Mouse (Mus musculus): ENCODE measurements around the gene Hoxb9. TPM values are rescaled to one million over a fixed set of nuclear protein-coding genes. Genes with fewer than 3 reads are reported as not detected.

Hoxb9 gene
- total and polyA plus RNA-seq, 3 experiments, result not detected

- Histone ChIP-seq H3K9ac (ENCODE audit: insufficient read depth, low read depth) (no peak overlapping the region), H3K4me2 (ENCODE audit: insufficient read depth, low read depth, poor library complexity, severe bottlenecking) (no peak overlapping the region), H3K27me3 (replicated peaks) (peaks cover 68% of the 10 kb centered on the region), H3K36me3 (replicated peaks in 1 of 2; ENCODE audit: control insufficient read depth in 1 of 2, insufficient read depth in 1 of 2, low read length in 1 of 2) (no peaks in the 10 kb centered on the region), H3K4me3 (replicated peaks in 1 of 3; ENCODE audit: low read depth in 2 of 3, low read length in 2 of 3, poor library complexity in 1 of 3) (no peak overlapping the region), H3K9me3 (replicated peaks; ENCODE audit: low read length) (peaks cover 22% of the 10 kb centered on the region), H3K4me1 (ENCODE audit: control insufficient read depth in 1 of 2, insufficient read depth in 2 of 2) (peaks cover 0 to 16% of the 10 kb centered on the region in 2 experiments; a peak in 2 of 4 replicates), H3K79me2 (replicated peaks; ENCODE audit: control insufficient read depth, extremely low read depth, insufficient read depth, poor library complexity, severe bottlenecking) (no peaks in the 10 kb centered on the region), H3K27ac (ENCODE audit: insufficient read depth, low read depth) (no peak overlapping the region)
- dilution Hi-C loops (cut with MboI; ENCODE audit: extremely low pct_ligation_motif_present, extremely low pct_unique_long_range_greater_than_20kb, low sequenced_read_pairs) (no loop called here), in situ Hi-C loops (cut with MboI; ENCODE audit: low pct_ligation_motif_present, low pct_unique_long_range_greater_than_20kb, low sequenced_read_pairs) (loop anchor here (25.0 kb wide), 1 partner anchor 231 kb away; no protein-coding TSS in a partner anchor)
- DNase-seq (ENCODE audit: extremely low read depth), result no peak
- TF ChIP-seq MYC (IDR thresholded peaks at IDR 0.05; ENCODE audit: low read depth, low read length) (no peak), MAX (IDR thresholded peaks at IDR 0.05; ENCODE audit: low read length) (no peak), EP300 (IDR thresholded peaks at IDR 0.05; ENCODE audit: low read length) (no peak), BHLHE40 (IDR thresholded peaks at IDR 0.05; ENCODE audit: low read depth, low read length) (no peak), ZNF384 (IDR thresholded peaks at IDR 0.05; ENCODE audit: low read depth, low read length) (no peak), POLR2A (IDR thresholded peaks at IDR 0.05; ENCODE audit: low read depth, low read length) (no peak), MAFK (IDR thresholded peaks at IDR 0.05; ENCODE audit: insufficient replicate concordance, low read length) (no peak), ZKSCAN1 (IDR thresholded peaks at IDR 0.05; ENCODE audit: borderline replicate concordance, low read depth, low read length) (no peak)
These were observed 35.1 kb downstream of the Hoxb9 start for GRCm38 (mm10) chr11:96306183-96306907.

GRCm38 (mm10) chr11:96306908-96307269, 35.6 kb downstream of the Hoxb9 start:
- Histone ChIP-seq H3K9me3 (replicated peaks; ENCODE audit: low read length) (peaks cover 18% of the 10 kb centered on the region), H3K4me3 (replicated peaks in 1 of 3; ENCODE audit: low read depth in 2 of 3, low read length in 2 of 3, poor library complexity in 1 of 3) (no peak overlapping the region), H3K36me3 (replicated peaks in 1 of 2; ENCODE audit: control insufficient read depth in 1 of 2, insufficient read depth in 1 of 2, low read length in 1 of 2) (no peaks in the 10 kb centered on the region), H3K4me1 (ENCODE audit: control insufficient read depth in 1 of 2, insufficient read depth in 2 of 2) (peaks cover 0 to 19% of the 10 kb centered on the region in 2 experiments; a peak in 2 of 4 replicates), H3K27me3 (replicated peaks) (peaks cover 66% of the 10 kb centered on the region), H3K9ac (ENCODE audit: insufficient read depth, low read depth) (no peak overlapping the region), H3K27ac (ENCODE audit: insufficient read depth, low read depth) (no peak overlapping the region), H3K4me2 (ENCODE audit: insufficient read depth, low read depth, poor library complexity, severe bottlenecking) (no peak overlapping the region), H3K79me2 (replicated peaks; ENCODE audit: control insufficient read depth, extremely low read depth, insufficient read depth, poor library complexity, severe bottlenecking) (no peaks in the 10 kb centered on the region)
- in situ Hi-C loops (cut with MboI; ENCODE audit: low pct_ligation_motif_present, low pct_unique_long_range_greater_than_20kb, low sequenced_read_pairs) (loop anchor here (25.0 kb wide), 1 partner anchor 230 kb away; no protein-coding TSS in a partner anchor), dilution Hi-C loops (cut with MboI; ENCODE audit: extremely low pct_ligation_motif_present, extremely low pct_unique_long_range_greater_than_20kb, low sequenced_read_pairs) (no loop called here)
- no peak for DNase-seq (ENCODE audit: extremely low read depth)
- no peak for TF ChIP-seq POLR2AphosphoS2 (IDR thresholded peaks at IDR 0.05; ENCODE audit: low read depth, low read length)
- TF ChIP-seq MXI1 (IDR thresholded peaks at IDR 0.05; ENCODE audit: low read depth, low read length), result no peak
- TF ChIP-seq RCOR1 (conservative IDR thresholded peaks at IDR 0.05; ENCODE audit: low read depth, low read length), result no peak
- no peak for TF ChIP-seq CHD1 (IDR thresholded peaks at IDR 0.05; ENCODE audit: low read depth, low read length)
- no peak for TF ChIP-seq EP300 (IDR thresholded peaks at IDR 0.05; ENCODE audit: low read length)
- no peak for TF ChIP-seq ZNF384 (IDR thresholded peaks at IDR 0.05; ENCODE audit: low read depth, low read length)
- TF ChIP-seq ETS1 (conservative IDR thresholded peaks at IDR 0.05; ENCODE audit: low read depth, low read length), result no peak
- TF ChIP-seq JUN (IDR thresholded peaks at IDR 0.05; ENCODE audit: insufficient read depth, low read depth, low read length), result no peak
- no peak for TF ChIP-seq MEF2A (IDR thresholded peaks at IDR 0.05; ENCODE audit: borderline replicate concordance, low read depth, low read length)
- no peak for TF ChIP-seq TCF12 (IDR thresholded peaks at IDR 0.05; ENCODE audit: low read depth, low read length)
- no peak for TF ChIP-seq BHLHE40 (IDR thresholded peaks at IDR 0.05; ENCODE audit: low read depth, low read length)
- TF ChIP-seq USF1 (IDR thresholded peaks at IDR 0.05; ENCODE audit: low read depth, low read length), result no peak
- TF ChIP-seq USF2 (conservative IDR thresholded peaks at IDR 0.05; ENCODE audit: low read depth, low read length), result no peak
- TF ChIP-seq POLR2A (IDR thresholded peaks at IDR 0.05; ENCODE audit: low read depth, low read length), result no peak
- TF ChIP-seq MAX (IDR thresholded peaks at IDR 0.05; ENCODE audit: low read length), result no peak
- no peak for TF ChIP-seq ZMIZ1 (IDR thresholded peaks at IDR 0.05; ENCODE audit: low read depth, low read length)
- TF ChIP-seq IRF4 (IDR thresholded peaks at IDR 0.05; ENCODE audit: low read depth, low read length), result no peak
- no peak for TF ChIP-seq JUND (conservative IDR thresholded peaks at IDR 0.05; ENCODE audit: low read depth, low read length)
- TF ChIP-seq CTCF (conservative IDR thresholded peaks at IDR 0.05 in 1 of 2, IDR thresholded peaks at IDR 0.05 in 1 of 2; ENCODE audit: low read depth in 2 of 2, low read length in 2 of 2), result no peak
